9 mouse cellular contexts compared by ENCODE assay signal in genomic region chr9:41328959-41329358, GRCm38 (mm10).
DNase-seq lines count a peak whose midpoint lies in the region; ATAC-seq lines count a peak whose summit lies in the region.
"Had no signal": no experiment of that assay in that cellular context is flagged by ENCODE, and none has a peak within 500 bp of the region (broad histone marks: within the 10 kb centered on the region; RNA-seq: fewer than 3 reads in every experiment).

No protein-coding gene starts in this region.

- ATAC-seq in liver, embryonic 11.5 days (replicated peaks; ENCODE audit: low FRiP score) = no peak
- ATAC-seq in forebrain, embryonic 13.5 days = no peak
- ATAC-seq in limb, embryonic 12.5 days (ENCODE audit: insufficient number of reproducible peaks, insufficient read depth, low FRiP score, low TSS enrichment, low read depth) = no peak
- no peak for ATAC-seq in stomach, embryonic 15.5 days (ENCODE audit: insufficient read depth, low FRiP score, low read depth)
- no peak for ATAC-seq in monocyte, adult 5-6 weeks (replicated peaks; ENCODE audit: insufficient number of reproducible peaks, low FRiP score, low TSS enrichment, poor library complexity, severe bottlenecking)

- no peak overlapping the region for H3K9ac ChIP-seq in liver, embryonic 11.5 days (ENCODE audit: low read depth, low read length)
- no peak overlapping the region for H3K9ac ChIP-seq in forebrain, embryonic 13.5 days
- H3K9ac ChIP-seq in limb, embryonic 12.5 days (replicated peaks) = no peak overlapping the region
- H3K9ac ChIP-seq in stomach, embryonic 15.5 days = no peak overlapping the region

- H3K4me2 ChIP-seq in liver, embryonic 11.5 days = peak overlapping the region; percentile 37
- H3K4me2 ChIP-seq in forebrain, embryonic 13.5 days = peak overlapping the region; percentile 31
- H3K4me2 ChIP-seq in limb, embryonic 12.5 days = peak overlapping the region; percentile 21; the same call in 1 of the 2 replicates
- peak overlapping the region; percentile 30 for H3K4me2 ChIP-seq in stomach, embryonic 15.5 days

- H3K4me1 ChIP-seq in liver, embryonic 11.5 days (replicated peaks; ENCODE audit: control insufficient read depth, insufficient read depth, low read length) = no peaks in the 10 kb centered on the region
- peaks cover 32% of the 10 kb centered on the region for H3K4me1 ChIP-seq in forebrain, embryonic 13.5 days
- peaks cover 31% of the 10 kb centered on the region for H3K4me1 ChIP-seq in limb, embryonic 12.5 days (replicated peaks)
- H3K4me1 ChIP-seq in stomach, embryonic 15.5 days = peaks cover 9% of the 10 kb centered on the region; the same call in 1 of the 2 replicates

- H3K9me3 ChIP-seq in liver, embryonic 11.5 days (ENCODE audit: control insufficient read depth, low read length) = no peaks in the 10 kb centered on the region
- H3K9me3 ChIP-seq in forebrain, embryonic 13.5 days (replicated peaks) = no peaks in the 10 kb centered on the region
- H3K9me3 ChIP-seq in limb, embryonic 12.5 days = no peaks in the 10 kb centered on the region
- H3K9me3 ChIP-seq in stomach, embryonic 15.5 days = no peaks in the 10 kb centered on the region

- H3K27me3 ChIP-seq in liver, embryonic 11.5 days (replicated peaks; ENCODE audit: control insufficient read depth, insufficient read depth, low read length) = no peaks in the 10 kb centered on the region
- no peaks in the 10 kb centered on the region for H3K27me3 ChIP-seq in forebrain, embryonic 13.5 days
- no peaks in the 10 kb centered on the region for H3K27me3 ChIP-seq in limb, embryonic 12.5 days
- no peaks in the 10 kb centered on the region for H3K27me3 ChIP-seq in stomach, embryonic 15.5 days (replicated peaks)

- no peaks in the 10 kb centered on the region for H3K36me3 ChIP-seq in liver, embryonic 11.5 days (ENCODE audit: control insufficient read depth, insufficient read depth, low read length)
- H3K36me3 ChIP-seq in forebrain, embryonic 13.5 days (ENCODE audit: poor library complexity, severe bottlenecking) = no peaks in the 10 kb centered on the region
- no peaks in the 10 kb centered on the region for H3K36me3 ChIP-seq in limb, embryonic 12.5 days
- H3K36me3 ChIP-seq in stomach, embryonic 15.5 days = no peaks in the 10 kb centered on the region

- 88% methylated on average over 1 of the region's 1 CpGs for WGBS in liver, embryonic 11.5 days
- WGBS in forebrain, embryonic 13.5 days = 100% methylated on average over 1 of the region's 1 CpGs
- 93% methylated on average over 1 of the region's 1 CpGs for WGBS in limb, embryonic 12.5 days
- 93% methylated on average over 1 of the region's 1 CpGs for WGBS in stomach, embryonic 15.5 days

- no peak overlapping the region for H3K4me3 ChIP-seq in liver, embryonic 11.5 days (ENCODE audit: low read depth, low read length)
- 0 out of 2 replicates have a peak overlapping the region, but pooled peaks have one; percentile 2 for H3K4me3 ChIP-seq in forebrain, embryonic 13.5 days
- no peak overlapping the region for H3K4me3 ChIP-seq in limb, embryonic 12.5 days (replicated peaks)
- H3K4me3 ChIP-seq in stomach, embryonic 15.5 days (replicated peaks) = 0 out of 2 replicates have a peak overlapping the region, but pooled peaks have one; percentile 3

- no peak overlapping the region for H3K27ac ChIP-seq in liver, embryonic 11.5 days (ENCODE audit: low read depth, low read length)
- peak overlapping the region; percentile 15; the same call in 1 of the 2 replicates for H3K27ac ChIP-seq in forebrain, embryonic 13.5 days
- H3K27ac ChIP-seq in limb, embryonic 12.5 days = peak overlapping the region; percentile 35; the same call in 1 of the 2 replicates
- H3K27ac ChIP-seq in stomach, embryonic 15.5 days = no peak overlapping the region

- no peak for DNase-seq in liver, embryonic 11.5 days (ENCODE audit: low spot score)
- no peak for DNase-seq in liver
- no peak for DNase-seq in Muller cell, postnatal 12 days (ENCODE audit: inconsistent ontology term)
- DNase-seq: adrenal gland, postnatal 25 days; lung, postnatal 14 days had no signal

Comparison
In these comparisons a context has a peak if more than half of its experiments do, and no peak if none do; other contexts are left out.
1. H3K27ac ChIP-seq: peak in forebrain, embryonic 13.5 days (single experiment) and limb, embryonic 12.5 days (single experiment); none in liver, embryonic 11.5 days (single experiment) and stomach, embryonic 15.5 days (single experiment).
2. H3K4me3 ChIP-seq: peak in forebrain, embryonic 13.5 days (single experiment) and stomach, embryonic 15.5 days (single experiment); none in liver, embryonic 11.5 days (single experiment) and limb, embryonic 12.5 days (single experiment).
3. Peak in every context shown above with its lines, with median percentiles within 50 percentile points of each other: H3K4me2 ChIP-seq.